Mouse (Mus musculus) midbrain, embryonic 13.5 days (tissue): ENCODE measurements around the gene Nacc2. TPM values are rescaled to one million over a fixed set of nuclear protein-coding genes. Genes with fewer than 3 reads are reported as not detected.
A peak's percentile ranks its signal among the peaks of the same experiment; 100 is the strongest.

Experiments used
- ATAC-seq: fragments of 200-750 bp; cut with Nextera tagmentation; 2 replicates; pipeline ENCODE4 v1.8.0; 2017; ENCODE audit warnings: mild to moderate bottlenecking, moderate TSS enrichment, moderate library complexity
- H3K27ac ChIP-seq: fragments of 300-500 bp; sonication (generic); 2 replicates; pipeline ENCODE4 v1.5.1; 2015; ENCODE audit warnings: inconsistent platforms, mild to moderate bottlenecking, moderate library complexity
- H3K27me3 ChIP-seq: fragments of 300-500 bp; sonication (generic); 2 replicates; pipeline ENCODE4 v1.6.1; 2015; ENCODE audit warnings: mild to moderate bottlenecking, inconsistent platforms
- H3K36me3 ChIP-seq: fragments of 300-500 bp; sonication (generic); 2 replicates; pipeline ENCODE4 v1.6.1; 2015; ENCODE audit warnings: mild to moderate bottlenecking, inconsistent platforms
- H3K4me1 ChIP-seq: fragments of 300-500 bp; sonication (generic); replicated peaks from 2 replicates; pipeline ENCODE4 v1.6.1; 2015; ENCODE audit warnings: inconsistent platforms
- H3K4me2 ChIP-seq: fragments of 300-500 bp; sonication (generic); replicated peaks from 2 replicates; pipeline ENCODE4 v1.6.1; 2015; ENCODE audit warnings: moderate library complexity, mild to moderate bottlenecking, inconsistent platforms
- H3K4me3 ChIP-seq: fragments of 300-500 bp; sonication (generic); replicated peaks from 2 replicates; pipeline ENCODE4 v1.5.1; 2015; ENCODE audit warnings: mild to moderate bottlenecking, inconsistent platforms
- H3K9ac ChIP-seq: fragments of 300-500 bp; sonication (generic); replicated peaks from 2 replicates; pipeline ENCODE4 v1.6.1; 2015; ENCODE audit warnings: mild to moderate bottlenecking, inconsistent platforms
- H3K9me3 ChIP-seq: fragments of 300-500 bp; sonication (generic); 2 replicates; pipeline ENCODE4 v1.6.1; 2016; ENCODE audit warnings: mild to moderate bottlenecking, inconsistent platforms
- WGBS: fragments of 180-500 bp; shearing (Covaris S2); methylation state at CpG from one replicate; pipeline ENCODE4 v1.1.7; 2015; 5-methylcytosine and 5-hydroxymethylcytosine counted together
- polyA plus RNA-seq: library from polyadenylated mRNA; unstranded; fragments of >200 nt; fragmentation: Nextera tagmentation; extraction: Ambion mirVana; gene quantifications from 2 replicates; pipeline ENCODE4 v1.2.1, GENCODE M21; 2015

The Nacc2 gene
- polyA plus RNA-seq, 1 experiment from 2014 or later = 10.1 TPM

DNA sequence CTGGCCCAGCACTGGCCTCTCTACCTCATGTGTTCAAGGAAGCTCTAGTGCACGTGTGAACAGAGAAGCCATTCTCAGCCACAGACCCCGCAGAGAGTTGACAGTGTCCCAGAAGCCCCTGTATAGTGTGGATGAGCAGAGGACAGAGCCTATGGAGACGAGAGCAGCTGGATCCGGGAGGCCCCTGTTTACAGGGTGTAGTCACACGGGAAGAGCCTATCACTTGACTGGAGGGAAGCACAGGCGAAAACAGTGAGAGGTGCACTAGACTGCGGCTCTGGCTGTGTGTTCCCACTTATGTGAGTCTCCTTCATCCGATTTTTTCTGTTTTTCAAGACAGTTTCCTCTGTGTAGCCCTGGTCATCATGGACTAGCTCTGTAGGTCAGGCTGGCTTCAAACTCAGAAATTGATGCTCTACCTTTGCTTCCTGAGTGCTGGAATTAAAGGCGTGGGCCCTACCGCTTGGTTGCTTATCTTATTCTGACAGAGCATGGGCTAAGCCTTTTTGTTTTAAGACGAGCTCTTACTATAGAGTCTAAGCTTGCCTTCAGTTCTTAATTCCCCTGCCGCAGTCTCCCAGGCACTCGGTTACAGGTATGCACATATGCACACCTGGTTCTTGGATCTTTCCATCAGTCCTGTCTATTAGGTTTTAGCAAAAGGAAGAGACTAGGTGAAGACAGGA lies 60.1 kb downstream of the Nacc2 start:
- peaks cover 7% of the 10 kb centered on the region; the same call in 1 of the 2 replicates for H3K36me3 ChIP-seq
- 79% methylated on average over 13 of the region's 13 CpGs for WGBS
- H3K4me3 ChIP-seq = no peak overlapping the region

DNA sequence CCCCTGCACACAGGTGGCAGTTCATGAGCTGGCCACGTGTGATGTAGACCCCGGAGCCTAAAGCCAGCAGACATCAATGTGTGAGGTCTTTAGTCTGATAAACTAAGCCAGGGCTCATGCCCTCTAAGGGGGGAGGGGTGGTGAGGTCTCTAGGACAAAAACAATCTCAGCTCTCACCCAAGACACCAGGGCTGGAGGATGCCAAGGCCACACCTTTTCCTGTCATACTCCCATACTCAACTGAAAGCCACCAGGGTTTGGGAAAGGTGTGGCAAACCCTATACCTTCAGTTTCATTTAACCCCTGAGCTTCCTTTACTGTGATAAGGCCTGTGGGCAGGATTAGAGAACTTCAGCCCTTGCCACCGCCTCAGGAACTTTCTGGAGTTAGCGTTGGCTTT lies 60.8 kb downstream of the Nacc2 start:
- ATAC-seq = no peak
- Histone ChIP-seq H3K4me2 (no peak overlapping the region), H3K27ac (no peak overlapping the region), H3K4me3 (no peak overlapping the region), H3K9ac (no peak overlapping the region), H3K36me3 (peaks cover 7% of the 10 kb centered on the region; the same call in 1 of the 2 replicates), H3K9me3 (no peaks in the 10 kb centered on the region), H3K27me3 (no peaks in the 10 kb centered on the region), H3K4me1 (peaks cover 12% of the 10 kb centered on the region)
- WGBS = 77% methylated on average over 4 of the region's 4 CpGs

More for the DNA sequence above, 60.1 kb downstream of the Nacc2 start:
- H3K9ac ChIP-seq = no peak overlapping the region
- H3K4me2 ChIP-seq = no peak overlapping the region
- no peaks in the 10 kb centered on the region for H3K9me3 ChIP-seq
- H3K4me1 ChIP-seq = peaks cover 12% of the 10 kb centered on the region
- H3K27me3 ChIP-seq = no peaks in the 10 kb centered on the region
- no peak for ATAC-seq
- H3K27ac ChIP-seq = no peak overlapping the region

DNA sequence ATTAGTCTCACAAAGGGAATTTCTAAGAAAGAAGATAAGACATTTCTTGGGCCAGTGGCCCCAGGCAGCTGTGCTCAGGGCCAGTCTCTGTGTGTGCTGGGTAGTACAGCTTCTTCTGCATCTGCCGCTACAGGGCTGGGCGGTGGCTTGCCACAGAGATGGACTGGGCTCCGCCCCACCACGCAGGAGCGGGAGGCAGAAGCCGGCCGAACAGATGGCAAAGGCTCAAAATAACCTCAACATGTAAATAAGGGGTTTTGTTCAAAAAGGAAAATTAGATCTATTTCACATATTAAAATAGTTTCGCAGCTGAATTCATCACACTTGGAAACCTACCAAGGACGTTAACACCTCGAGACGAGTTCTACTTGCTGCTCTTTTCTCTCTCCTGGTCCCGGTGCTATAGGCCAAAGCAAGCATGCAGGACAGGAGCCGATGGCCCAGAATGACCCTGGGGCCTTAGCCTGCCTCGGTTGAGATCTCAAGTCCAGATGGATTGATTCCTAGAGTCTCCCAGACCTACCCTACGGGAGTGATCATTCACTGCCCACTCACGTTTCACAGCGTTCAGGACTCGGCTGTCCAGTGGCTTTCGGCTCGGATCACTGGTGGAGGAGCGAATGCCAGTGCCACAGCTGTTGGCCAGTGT lies 61.9 kb downstream of the Nacc2 start:
- Histone ChIP-seq H3K4me1 (peaks cover 4% of the 10 kb centered on the region), H3K9me3 (no peaks in the 10 kb centered on the region), H3K27ac (no peak overlapping the region), H3K4me3 (no peak overlapping the region), H3K4me2 (no peak overlapping the region), H3K36me3 (peaks cover 7% of the 10 kb centered on the region; the same call in 1 of the 2 replicates), H3K9ac (no peak overlapping the region), H3K27me3 (no peaks in the 10 kb centered on the region)
- no peak for ATAC-seq
- 77% methylated on average over 21 of the region's 21 CpGs for WGBS

DNA sequence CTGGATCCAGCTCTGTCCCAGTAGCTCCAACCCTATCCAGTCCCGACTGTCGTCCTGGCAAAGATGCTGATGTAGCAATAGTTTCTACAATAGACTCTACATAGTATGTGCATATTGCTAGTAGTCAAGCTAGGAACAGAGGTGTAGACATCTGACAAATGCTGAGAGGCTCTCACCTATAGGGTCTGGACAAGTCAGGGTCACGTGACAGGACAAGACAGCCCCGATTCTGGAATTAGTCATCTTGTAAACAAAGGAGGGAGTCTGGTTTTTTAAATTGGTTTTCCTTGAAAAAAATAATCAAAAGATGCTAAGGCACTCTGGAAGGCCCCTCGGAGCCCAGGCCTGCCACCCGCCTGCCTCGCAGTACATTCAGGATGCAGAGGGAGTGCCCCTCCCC lies 66.0 kb downstream of the Nacc2 start:
- Histone ChIP-seq H3K36me3 (peaks cover 7% of the 10 kb centered on the region; the same call in 1 of the 2 replicates), H3K4me2 (no peak overlapping the region), H3K9ac (no peak overlapping the region), H3K4me1 (no peaks in the 10 kb centered on the region), H3K4me3 (no peak overlapping the region), H3K27me3 (no peaks in the 10 kb centered on the region), H3K9me3 (no peaks in the 10 kb centered on the region), H3K27ac (no peak overlapping the region)
- ATAC-seq = no peak
- 88% methylated on average over 7 of the region's 7 CpGs for WGBS

DNA sequence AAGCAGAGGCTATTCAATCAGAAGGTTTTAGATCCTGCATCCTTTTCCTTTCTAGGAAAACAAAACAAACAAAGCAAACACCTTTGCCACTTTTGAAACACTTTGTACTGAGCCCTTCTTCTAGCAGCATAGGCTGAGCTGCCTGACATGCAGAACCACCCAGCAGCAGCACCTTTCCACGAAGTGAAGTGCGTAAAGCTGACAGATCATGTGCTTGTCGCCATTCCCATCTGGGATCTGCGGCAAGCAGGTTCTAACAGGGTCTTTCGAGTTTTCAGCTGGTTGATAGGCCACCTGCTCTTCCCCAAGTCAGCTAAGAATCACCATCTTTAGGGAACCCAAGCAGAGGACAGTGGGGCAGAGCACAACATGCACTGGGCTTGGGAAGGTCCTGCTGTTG lies 66.8 kb downstream of the Nacc2 start:
- 80% methylated on average over 5 of the region's 5 CpGs for WGBS
- no peak for ATAC-seq
- no peak overlapping the region for H3K9ac ChIP-seq
- H3K4me1 ChIP-seq = no peaks in the 10 kb centered on the region
- no peak overlapping the region for H3K27ac ChIP-seq
- no peak overlapping the region for H3K4me3 ChIP-seq
- no peaks in the 10 kb centered on the region for H3K9me3 ChIP-seq
- peaks cover 7% of the 10 kb centered on the region; the same call in 1 of the 2 replicates for H3K36me3 ChIP-seq
- no peaks in the 10 kb centered on the region for H3K27me3 ChIP-seq
- H3K4me2 ChIP-seq = no peak overlapping the region

- H3K9me3 ChIP-seq = no peaks in the 10 kb centered on the region
- WGBS = 57% methylated on average over 2 of the region's 2 CpGs
- H3K36me3 ChIP-seq = 0 out of 2 replicates have a peak, but pooled peaks cover 7% of the 10 kb centered on the region
- no peak overlapping the region for H3K4me2 ChIP-seq
- H3K4me1 ChIP-seq = no peaks in the 10 kb centered on the region
- H3K4me3 ChIP-seq = no peak overlapping the region
- no peak for ATAC-seq
- no peak overlapping the region for H3K9ac ChIP-seq
- no peak overlapping the region for H3K27ac ChIP-seq
- no peaks in the 10 kb centered on the region for H3K27me3 ChIP-seq
Measured at GRCm38 (mm10) chr2:26055747-26056102, 67.3 kb downstream of the Nacc2 start.

DNA sequence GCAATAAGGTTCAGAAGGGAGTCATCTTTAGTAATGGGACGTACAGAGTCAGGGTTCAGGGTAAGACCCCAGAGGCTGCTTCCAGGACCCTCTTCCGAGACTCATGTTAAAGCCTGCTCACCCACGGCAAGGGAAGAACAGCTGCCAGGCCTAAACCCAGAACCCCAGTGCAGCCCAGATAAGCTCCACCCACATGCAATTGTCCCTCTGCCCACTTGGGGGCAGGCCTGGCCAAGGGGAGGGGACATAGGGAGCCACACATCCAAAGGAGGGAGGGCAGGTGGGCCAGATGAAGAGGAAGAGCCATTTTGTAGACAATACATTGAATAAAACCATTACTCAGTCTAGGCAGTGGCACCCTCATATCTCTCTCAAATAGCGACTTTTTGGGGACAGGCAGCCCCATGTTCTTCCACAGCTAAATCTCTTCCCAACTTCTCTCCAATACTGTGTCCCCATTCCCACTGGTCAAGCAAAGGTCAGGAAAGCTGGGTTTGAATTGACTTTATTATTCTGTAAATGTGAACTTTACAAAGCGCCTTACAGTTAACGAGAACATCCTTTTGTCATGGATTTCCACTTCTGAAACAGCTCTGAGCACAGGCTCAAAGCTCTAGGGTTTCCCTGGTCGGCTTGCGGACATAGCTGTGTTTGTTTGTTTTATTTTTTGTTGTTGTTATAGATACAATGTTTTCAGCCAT lies 67.8 kb downstream of the Nacc2 start:
- Histone ChIP-seq H3K4me3 (no peak overlapping the region), H3K4me2 (no peak overlapping the region), H3K27me3 (no peaks in the 10 kb centered on the region), H3K27ac (no peak overlapping the region), H3K4me1 (no peaks in the 10 kb centered on the region), H3K9ac (no peak overlapping the region), H3K9me3 (no peaks in the 10 kb centered on the region), H3K36me3 (0 out of 2 replicates have a peak, but pooled peaks cover 5% of the 10 kb centered on the region)
- 35% methylated on average over 8 of the region's 8 CpGs for WGBS
- peak; percentile 63; the same call in 1 of the 2 replicates for ATAC-seq

GRCm38 (mm10) chr2:26052806-26053205 lies 70.2 kb downstream of the Nacc2 start:
- ATAC-seq = no peak
- Histone ChIP-seq H3K36me3 (no peaks in the 10 kb centered on the region), H3K4me2 (no peak overlapping the region), H3K9me3 (no peaks in the 10 kb centered on the region), H3K4me1 (no peaks in the 10 kb centered on the region), H3K27me3 (no peaks in the 10 kb centered on the region), H3K27ac (no peak overlapping the region), H3K9ac (no peak overlapping the region), H3K4me3 (no peak overlapping the region)
- WGBS = 47% methylated on average over 4 of the region's 4 CpGs

GRCm38 (mm10) chr2:26048816-26049215 lies 74.2 kb downstream of the Nacc2 start:
- H3K27me3 ChIP-seq = no peaks in the 10 kb centered on the region
- WGBS = 79% methylated on average over 5 of the region's 5 CpGs
- no peaks in the 10 kb centered on the region for H3K4me1 ChIP-seq
- H3K9ac ChIP-seq = no peak overlapping the region
- no peaks in the 10 kb centered on the region for H3K9me3 ChIP-seq
- ATAC-seq = no peak
- no peaks in the 10 kb centered on the region for H3K36me3 ChIP-seq
- no peak overlapping the region for H3K27ac ChIP-seq
- H3K4me2 ChIP-seq = no peak overlapping the region
- no peak overlapping the region for H3K4me3 ChIP-seq

DNA sequence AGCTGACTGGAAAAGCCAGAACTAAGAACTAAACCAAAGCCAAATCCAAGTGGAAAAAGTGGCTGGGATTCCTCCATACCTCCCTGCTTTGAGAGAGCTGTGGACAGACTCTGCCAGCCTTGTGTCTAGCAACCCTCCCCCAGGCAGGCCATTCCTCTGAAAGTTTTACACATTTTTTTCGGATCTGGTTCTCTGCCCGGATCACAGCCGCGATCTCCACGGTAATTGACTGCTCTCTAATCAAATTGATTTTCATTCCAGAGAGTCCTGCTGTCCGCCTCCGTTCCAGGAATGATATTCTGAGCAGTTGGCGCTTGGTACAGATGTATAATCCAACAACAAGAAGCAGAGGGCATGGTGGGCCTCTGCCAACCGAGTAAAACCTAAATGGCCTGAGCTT lies 78.8 kb downstream of the Nacc2 start:
- no peaks in the 10 kb centered on the region for H3K9me3 ChIP-seq
- no peaks in the 10 kb centered on the region; the same call in 1 of the 2 replicates for H3K4me1 ChIP-seq
- no peak overlapping the region for H3K4me3 ChIP-seq
- H3K27ac ChIP-seq = no peak overlapping the region
- no peaks in the 10 kb centered on the region for H3K36me3 ChIP-seq
- no peaks in the 10 kb centered on the region; the same call in 1 of the 2 replicates for H3K27me3 ChIP-seq
- ATAC-seq = no peak
- no peak overlapping the region for H3K9ac ChIP-seq
- WGBS = 85% methylated on average over 9 of the region's 9 CpGs
- H3K4me2 ChIP-seq = no peak overlapping the region

DNA sequence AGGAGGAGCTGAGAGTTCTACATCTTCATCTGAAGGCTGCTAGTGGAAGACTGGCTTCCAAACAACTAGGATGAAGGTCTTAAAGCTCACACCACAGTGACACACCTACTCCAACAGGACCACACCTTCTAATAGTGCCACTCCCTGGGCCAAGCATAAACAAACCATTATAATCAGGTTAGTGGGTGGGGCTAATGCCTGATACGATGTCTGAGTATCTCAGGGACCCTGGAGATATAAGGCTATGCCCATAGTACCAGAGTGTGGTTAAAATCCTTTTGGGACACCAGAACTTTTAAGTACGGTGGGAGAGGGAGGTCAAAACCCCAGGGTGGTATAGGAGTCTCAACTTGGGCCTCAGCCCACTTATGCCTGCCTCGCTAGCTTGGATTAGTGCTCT lies 80.4 kb downstream of the Nacc2 start:
- Histone ChIP-seq H3K4me3 (no peak overlapping the region), H3K4me1 (no peaks in the 10 kb centered on the region; the same call in 1 of the 2 replicates)
- WGBS = 84% methylated on average over 3 of the region's 3 CpGs

GRCm38 (mm10) chr2:26041163-26041810 lies 81.7 kb downstream of the Nacc2 start:
- H3K36me3 ChIP-seq = no peaks in the 10 kb centered on the region
- no peaks in the 10 kb centered on the region for H3K9me3 ChIP-seq
- no peaks in the 10 kb centered on the region; the same call in 1 of the 2 replicates for H3K4me1 ChIP-seq
- no peaks in the 10 kb centered on the region; the same call in 1 of the 2 replicates for H3K27me3 ChIP-seq
- WGBS = 74% methylated on average over 13 of the region's 14 CpGs
- H3K27ac ChIP-seq = no peak overlapping the region
- no peak overlapping the region for H3K4me3 ChIP-seq
- H3K9ac ChIP-seq = no peak overlapping the region
- no peak for ATAC-seq
- H3K4me2 ChIP-seq = no peak overlapping the region

More for the DNA sequence above, 80.4 kb downstream of the Nacc2 start:
- no peaks in the 10 kb centered on the region; the same call in 1 of the 2 replicates for H3K27me3 ChIP-seq
- H3K36me3 ChIP-seq = no peaks in the 10 kb centered on the region
- no peak overlapping the region for H3K27ac ChIP-seq
- H3K4me2 ChIP-seq = no peak overlapping the region
- ATAC-seq = no peak
- H3K9me3 ChIP-seq = no peaks in the 10 kb centered on the region
- no peak overlapping the region for H3K9ac ChIP-seq
